Mouse (Mus musculus) layer of hippocampus, adult 9-11 months (tissue): ENCODE measurements at regions not wholly inside any gene's neighbourhood (a gene's known extent, or its start where the extent isn't known, plus 50 kb on each side); places are given as distances from the start of the nearest gene placed in this dataset.
A peak's percentile ranks its signal among the peaks of the same experiment; 100 is the strongest.

ENCODE experiments used
- DNase-seq: peaks from one replicate; pipeline ENCODE4 v3.0.0; 2022

- DNase-seq: no peak
Measured at GRCm38 (mm10) chrX:77009336-77009735, 406.6 kb upstream of the Cldn34d start.

- DNase-seq: no peak
Measured at GRCm38 (mm10) chrX:77013890-77014289, 411.2 kb upstream of the Cldn34d start.

- peak; percentile 14 for DNase-seq
Measured at GRCm38 (mm10) chrX:77050401-77051381, 448.0 kb upstream of the Cldn34d start.

DNA sequence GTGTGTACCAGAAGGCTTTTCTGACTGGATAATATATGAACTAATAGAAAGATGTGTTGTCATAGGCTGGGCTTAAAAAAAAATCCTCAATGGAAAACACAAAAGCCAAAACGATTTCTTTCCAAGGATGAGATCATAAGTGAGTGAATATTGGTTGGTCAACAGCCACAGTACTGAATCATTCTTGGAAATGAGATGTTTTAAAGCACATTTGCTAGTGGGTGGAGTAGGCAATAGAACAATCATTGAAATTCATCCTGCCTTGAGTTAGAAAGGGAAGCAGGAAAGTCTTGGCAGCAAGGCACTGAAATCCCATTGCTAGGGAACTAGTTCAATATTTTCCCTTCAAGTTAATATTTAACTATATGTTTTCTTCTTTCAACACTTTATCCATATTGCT, 449.3 kb upstream of the Cldn34d start:
- DNase-seq: peak; percentile 8

GRCm38 (mm10) chrX:77079776-77080175, 431.0 kb upstream of the Tbl1x start:
- DNase-seq: peak; percentile 45

GRCm38 (mm10) chrX:77082716-77083115, 428.1 kb upstream of the Tbl1x start:
- DNase-seq: no peak

DNA sequence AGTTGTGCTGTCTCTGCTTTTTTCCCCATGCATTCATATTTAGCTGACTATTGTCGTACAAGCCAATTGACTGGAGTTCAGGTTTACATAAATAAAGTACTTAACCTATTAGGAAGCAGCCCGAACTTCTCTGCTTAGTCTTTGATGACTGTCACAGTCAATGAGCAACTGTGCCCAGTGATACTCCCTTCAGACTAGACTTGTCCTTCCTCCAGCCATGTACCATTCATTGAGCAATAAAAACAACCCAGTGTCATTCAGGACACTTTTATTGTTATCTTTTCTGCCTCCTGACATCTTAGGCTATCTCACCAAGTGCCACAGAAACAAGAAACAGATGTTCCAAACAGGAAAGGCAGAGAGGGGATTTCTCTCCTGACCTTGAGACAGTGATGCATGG, 389.1 kb upstream of the Tbl1x start:
- DNase-seq: no peak
